Mouse (Mus musculus): Measurements from ENCODE around the gene Fkbpl. TPM values are rescaled to one million over a fixed set of nuclear protein-coding genes. Genes with fewer than 3 reads are reported as not detected.

Gene Fkbpl
- total RNA-seq, 4 experiments from 2014 or later: 6.9 to 9.7 (median 8.6) TPM

GRCm38 (mm10) chr17:34627093-34627942 is 17.2 kb upstream of the Fkbpl start:
- peak; percentile 88 for DNase-seq (ENCODE audit: low spot score)

- no peak for DNase-seq (ENCODE audit: low spot score)
These were observed 16.5 kb upstream of the Fkbpl start, which contains the start of gene Ppt2 for GRCm38 (mm10) chr17:34627943-34628643. Gene Ppt2, minus strand, starts transcription at chr17:34628510.

GRCm38 (mm10) chr17:34628644-34628967 is 16.0 kb upstream of the Fkbpl start:
- DNase-seq (ENCODE audit: low spot score): no peak

- no peak for DNase-seq (ENCODE audit: low spot score)
These were observed 15.3 kb upstream of the Fkbpl start, which contains the start of gene Prrt1 for GRCm38 (mm10) chr17:34629221-34629751. Gene Prrt1, plus strand, starts transcription at chr17:34629533.

GRCm38 (mm10) chr17:34629796-34630603 is 14.6 kb upstream of the Fkbpl start:
- no peak for DNase-seq (ENCODE audit: low spot score)

- no peak for DNase-seq (ENCODE audit: low spot score)
These were observed 13.7 kb upstream of the Fkbpl start for GRCm38 (mm10) chr17:34630761-34631301.

- no peak for DNase-seq (ENCODE audit: low spot score)
These were observed 12.9 kb upstream of the Fkbpl start for GRCm38 (mm10) chr17:34631647-34632046.

- DNase-seq (ENCODE audit: low spot score): peak; percentile 83
These were observed 12.3 kb upstream of the Fkbpl start for GRCm38 (mm10) chr17:34632261-34632691.

- no peak for DNase-seq (ENCODE audit: low spot score)
These were observed 8.9 kb upstream of the Fkbpl start for GRCm38 (mm10) chr17:34635671-34636070.

GRCm38 (mm10) chr17:34637459-34637858 is 7.1 kb upstream of the Fkbpl start:
- DNase-seq (ENCODE audit: low spot score): no peak

- DNase-seq (ENCODE audit: low spot score): no peak
These were observed 4.9 kb upstream of the Fkbpl start for GRCm38 (mm10) chr17:34639461-34640255.

GRCm38 (mm10) chr17:34640778-34641601 is 3.6 kb upstream of the Fkbpl start:
- no peak for DNase-seq (ENCODE audit: low spot score)

- DNase-seq (ENCODE audit: low spot score): no peak
These were observed 2.6 kb upstream of the Fkbpl start for GRCm38 (mm10) chr17:34641945-34642344.

- DNase-seq (ENCODE audit: low spot score): no peak
These were observed 1.2 kb upstream of the Fkbpl start for GRCm38 (mm10) chr17:34643379-34643778.

- DNase-seq (ENCODE audit: low spot score): no peak
These were observed 620 bp upstream of the Fkbpl start for GRCm38 (mm10) chr17:34643944-34644343.

- no peak for DNase-seq (ENCODE audit: low spot score)
These were observed 779 bp downstream of the Fkbpl start for GRCm38 (mm10) chr17:34645256-34645829.

GRCm38 (mm10) chr17:34645831-34646511 is 1.4 kb downstream of the Fkbpl start:
- DNase-seq (ENCODE audit: low spot score): no peak

- peak; percentile 97 for DNase-seq (ENCODE audit: low spot score)
These were observed 2.6 kb downstream of the Fkbpl start, which contains the start of gene Atf6b for GRCm38 (mm10) chr17:34646906-34647787. Gene Atf6b, plus strand, starts transcription at chr17:34647146.
